Mouse (Mus musculus) T-helper 1 cell (primary cell): Measurements from ENCODE around the gene Klhl2.

Source experiments
- in situ Hi-C: fragments of 300-600 bp; cut with MboI, MseI; formaldehyde crosslinking; loops from one replicate; pipeline ENCODE4 v1.15.1; 2025; ENCODE audit warnings: high pct_unique_total_duplicates

Gene Klhl2

DNA sequence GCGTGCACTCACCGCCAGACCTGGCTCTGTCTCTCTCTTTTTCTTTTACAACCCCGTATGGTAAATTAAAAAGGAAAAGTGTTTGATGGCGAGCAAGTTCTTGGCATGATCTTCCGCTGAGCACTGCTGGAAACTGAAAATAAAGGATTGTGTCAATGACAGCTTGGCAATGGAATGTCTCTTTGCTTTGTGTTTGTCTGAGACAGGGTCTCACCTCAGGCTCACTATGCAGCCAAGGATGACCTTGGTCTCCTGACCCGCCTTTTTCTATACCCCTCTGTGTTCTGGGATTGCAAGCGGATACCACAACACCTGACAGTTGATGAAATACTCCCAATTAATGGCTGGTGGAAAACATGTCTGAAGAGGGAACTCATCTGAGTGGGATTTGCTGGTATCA lies 80.2 kb downstream of the Klhl2 start:
- in situ Hi-C loops = no loop called here

DNA sequence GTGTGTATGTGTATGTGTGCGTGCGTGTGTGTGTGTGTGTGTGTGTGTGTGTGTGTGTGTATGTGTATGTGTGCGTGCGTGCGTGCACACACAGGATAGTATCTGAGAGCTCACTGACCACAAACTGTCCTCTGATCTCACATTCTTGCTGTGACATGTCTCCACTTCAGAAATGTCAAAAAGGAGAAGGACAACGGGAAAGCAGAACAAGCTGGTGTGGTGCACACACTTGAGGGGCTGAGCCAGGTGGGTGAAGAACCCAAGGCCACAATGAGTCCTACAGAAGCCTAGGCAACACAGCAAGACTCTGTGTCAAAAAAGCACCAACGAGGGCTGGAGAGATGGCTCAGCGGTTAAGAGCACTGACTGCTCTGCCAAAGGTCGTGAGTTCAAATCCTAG lies 81.2 kb downstream of the Klhl2 start:
- in situ Hi-C loops = no loop called here

GRCm38 (mm10) chr8:64767047-64767446 lies 82.8 kb downstream of the Klhl2 start:
- in situ Hi-C loops = no loop called here

GRCm38 (mm10) chr8:64764075-64764474 lies 85.7 kb downstream of the Klhl2 start:
- in situ Hi-C loops = no loop called here

GRCm38 (mm10) chr8:64762751-64763150 lies 87.1 kb downstream of the Klhl2 start:
- in situ Hi-C loops = no loop called here

DNA sequence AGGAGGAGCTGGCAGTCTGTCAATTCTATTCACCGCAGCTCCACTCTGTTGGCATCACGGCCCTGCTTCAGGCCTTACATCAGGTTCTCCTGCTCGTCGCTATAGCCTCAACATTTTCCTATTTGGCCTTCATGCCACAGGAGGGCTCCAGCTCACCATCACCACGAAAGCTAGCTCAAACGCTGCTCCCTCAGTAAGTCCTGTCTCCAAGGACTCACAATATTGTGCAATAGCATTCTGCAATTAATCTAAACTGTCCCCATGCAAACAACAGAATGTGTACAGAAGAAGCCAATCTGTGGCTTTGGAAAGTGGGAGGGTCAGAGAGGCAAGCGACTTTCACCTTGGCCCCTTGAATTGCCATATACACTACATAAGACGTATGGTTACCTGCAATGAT lies 88.4 kb downstream of the Klhl2 start:
- in situ Hi-C loops = no loop called here

GRCm38 (mm10) chr8:64757956-64758355 lies 91.9 kb downstream of the Klhl2 start:
- in situ Hi-C loops = no loop called here

DNA sequence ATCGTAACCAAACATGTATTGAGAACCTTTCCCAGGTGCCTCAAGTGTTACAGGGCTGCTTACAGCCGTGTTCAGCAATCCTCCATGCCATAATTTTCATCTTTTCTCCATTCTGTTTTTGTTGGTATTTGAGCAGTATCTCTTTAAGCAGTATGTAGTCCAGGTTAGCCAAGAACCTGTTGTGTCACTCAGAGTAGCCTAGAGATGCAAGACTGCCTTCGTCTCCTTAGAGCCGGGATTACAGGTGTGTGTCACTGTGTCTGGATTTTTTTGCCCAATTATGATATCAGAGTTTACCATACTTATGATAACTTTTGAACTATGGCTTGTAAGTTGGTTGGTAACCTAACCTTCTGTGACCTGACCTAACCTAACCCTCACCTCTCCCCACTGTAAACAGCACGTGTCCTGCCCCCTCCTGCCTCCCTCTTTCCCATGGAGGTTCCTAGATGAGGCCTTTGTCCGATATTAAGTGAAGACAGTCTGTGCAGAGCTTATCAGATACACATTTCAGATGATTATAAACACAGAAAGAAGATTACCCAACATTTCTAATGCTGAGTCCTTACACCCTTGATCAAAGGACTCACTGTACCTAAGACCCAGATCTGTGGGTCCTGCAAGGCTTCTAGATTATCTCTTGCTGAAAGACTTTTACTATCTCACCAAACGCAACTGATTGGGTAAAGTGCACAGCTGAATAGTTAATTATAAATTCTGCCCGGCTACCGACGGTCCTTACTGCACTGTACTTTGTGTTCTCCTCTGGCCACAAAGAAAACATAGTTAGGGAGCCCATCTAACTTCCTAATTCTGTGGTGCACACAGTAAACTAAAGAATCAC lies 103.4 kb downstream of the Klhl2 start:
- in situ Hi-C loops = no loop called here

- in situ Hi-C loops = no loop called here
Measured at GRCm38 (mm10) chr8:64740547-64741211, 109.1 kb downstream of the Klhl2 start.

- in situ Hi-C loops = loop anchor here (5.0 kb wide), 1 partner anchor 203 kb away; no protein-coding TSS in a partner anchor
Measured at GRCm38 (mm10) chr8:64738916-64739315, 110.9 kb downstream of the Klhl2 start.

DNA sequence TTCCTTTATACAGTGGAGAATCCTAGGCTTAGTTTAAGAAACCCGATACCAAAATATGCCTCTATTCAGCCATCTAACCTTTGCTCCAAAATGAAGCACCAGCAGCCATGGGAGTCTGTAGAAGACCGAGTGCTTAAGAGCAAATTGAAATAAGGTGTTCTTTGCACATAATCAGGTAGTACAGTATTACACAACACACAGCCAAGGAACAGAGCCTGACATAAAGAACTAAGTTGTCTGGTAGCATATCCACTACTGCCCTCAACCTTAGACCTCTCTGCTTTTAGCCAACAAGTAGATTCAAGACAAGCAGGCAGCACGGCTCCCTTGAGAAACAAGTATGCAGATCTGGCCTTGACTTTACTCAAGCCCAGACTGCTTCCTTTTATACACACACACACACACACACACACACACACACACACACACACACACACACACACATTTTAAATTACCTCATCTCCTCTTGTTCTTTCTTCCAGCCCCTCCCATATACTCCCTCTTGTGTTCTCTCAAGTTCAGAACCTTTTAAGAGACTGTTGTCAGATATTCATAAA lies 113.0 kb downstream of the Klhl2 start:
- in situ Hi-C loops = loop anchor here (5.0 kb wide), 1 partner anchor 205 kb away; no protein-coding TSS in a partner anchor

DNA sequence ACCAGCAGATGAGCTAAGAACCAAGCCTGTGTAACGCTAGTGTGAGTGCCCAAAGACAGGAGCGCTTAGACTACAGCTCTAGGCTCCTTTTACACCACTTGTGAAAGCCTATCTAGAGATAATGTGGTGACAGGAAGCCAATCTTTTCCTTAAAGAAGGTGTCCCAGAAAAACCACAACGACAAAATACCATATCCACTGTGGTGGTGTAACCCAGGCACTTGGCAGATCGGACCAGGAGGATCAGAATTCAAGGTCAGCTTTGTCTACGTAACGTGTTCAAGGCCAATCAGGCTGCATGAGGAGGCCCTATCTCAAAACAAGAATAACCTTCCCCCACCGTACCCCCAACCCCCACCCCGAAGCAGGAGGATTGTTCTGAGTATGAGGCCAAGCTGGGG lies 114.7 kb downstream of the Klhl2 start:
- in situ Hi-C loops = loop anchor here (5.0 kb wide), 1 partner anchor 207 kb away; no protein-coding TSS in a partner anchor

DNA sequence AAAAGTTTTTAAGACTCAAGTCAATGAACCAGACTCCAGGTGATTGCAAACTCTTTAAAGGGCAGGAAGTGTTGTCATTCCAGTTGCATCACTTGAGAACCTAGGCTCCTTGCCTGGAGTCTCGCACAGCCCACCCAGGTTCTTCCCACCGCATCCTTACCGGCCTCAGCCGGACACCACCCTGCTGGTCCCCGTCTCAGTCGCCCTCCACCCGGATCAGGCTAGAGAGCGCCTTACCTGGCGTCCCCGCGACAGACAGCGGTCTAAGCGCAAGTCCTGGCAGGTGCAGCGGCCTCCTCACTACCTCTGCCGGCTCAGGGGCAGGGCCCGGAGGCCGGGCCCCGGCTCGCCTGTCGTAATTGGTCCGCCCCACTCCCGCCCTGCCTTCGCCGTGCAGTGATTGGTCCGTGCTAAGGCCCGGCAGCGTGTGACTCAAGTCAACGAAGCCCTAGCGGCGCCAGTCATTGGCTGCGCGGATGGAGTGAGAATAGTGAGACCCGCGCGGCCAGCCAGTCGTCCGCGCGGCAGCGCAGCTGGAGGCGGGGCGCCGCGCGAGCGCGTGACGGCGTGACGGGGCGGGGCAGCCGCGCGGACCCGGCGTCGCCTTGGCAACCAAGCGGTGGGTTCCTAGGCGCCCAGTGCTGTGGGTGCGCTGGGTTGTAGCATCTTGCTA lies 116.4 kb downstream of the Klhl2 start, which contains the start of gene Msmo1:
Gene Msmo1, minus strand, starts transcription at position 522 of the 673 bp plus-strand sequence.
- in situ Hi-C loops = no loop called here

DNA sequence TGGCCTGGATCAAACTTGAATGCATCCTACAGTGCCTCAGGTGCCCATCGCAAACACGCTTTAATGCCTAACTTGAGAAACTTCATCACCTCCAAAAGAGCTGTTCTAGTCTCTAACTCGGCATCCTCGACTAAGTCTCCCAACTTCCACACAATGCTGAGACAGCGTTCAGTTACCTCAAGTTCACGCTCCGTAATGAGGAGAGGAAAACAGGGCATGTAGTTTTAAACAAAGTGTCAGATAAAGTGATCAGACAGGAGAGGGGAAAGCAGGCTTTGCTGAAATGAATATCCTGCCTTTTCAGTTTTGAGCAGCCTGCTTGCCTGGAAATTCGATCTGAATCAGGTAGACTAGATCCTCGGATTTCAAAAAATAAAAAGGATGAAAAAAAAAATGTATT lies 117.2 kb downstream of the Klhl2 start:
- in situ Hi-C loops = no loop called here

DNA sequence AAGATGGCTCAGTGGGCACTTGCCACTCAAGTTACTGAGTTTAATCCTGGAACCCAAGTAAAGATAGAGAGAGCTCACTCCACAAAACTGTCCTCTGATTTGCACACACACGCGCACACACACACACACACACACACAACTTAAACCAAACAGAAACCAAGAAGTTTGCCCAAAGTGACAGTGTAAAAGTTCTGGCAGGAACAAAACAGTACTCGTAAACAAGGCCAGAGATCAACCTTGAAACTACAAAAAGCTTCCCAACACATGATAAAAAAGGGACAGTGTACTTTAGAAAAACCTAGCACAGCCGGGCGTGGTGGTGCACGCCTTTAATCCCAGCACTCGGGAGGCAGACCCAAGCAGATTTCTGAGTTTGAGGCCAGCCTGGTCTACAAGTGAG lies 121.7 kb downstream of the Klhl2 start:
- in situ Hi-C loops = no loop called here

GRCm38 (mm10) chr8:64726190-64726695 lies 123.6 kb downstream of the Klhl2 start:
- in situ Hi-C loops = no loop called here

GRCm38 (mm10) chr8:64723206-64723605 lies 126.6 kb downstream of the Klhl2 start:
- in situ Hi-C loops = no loop called here

DNA sequence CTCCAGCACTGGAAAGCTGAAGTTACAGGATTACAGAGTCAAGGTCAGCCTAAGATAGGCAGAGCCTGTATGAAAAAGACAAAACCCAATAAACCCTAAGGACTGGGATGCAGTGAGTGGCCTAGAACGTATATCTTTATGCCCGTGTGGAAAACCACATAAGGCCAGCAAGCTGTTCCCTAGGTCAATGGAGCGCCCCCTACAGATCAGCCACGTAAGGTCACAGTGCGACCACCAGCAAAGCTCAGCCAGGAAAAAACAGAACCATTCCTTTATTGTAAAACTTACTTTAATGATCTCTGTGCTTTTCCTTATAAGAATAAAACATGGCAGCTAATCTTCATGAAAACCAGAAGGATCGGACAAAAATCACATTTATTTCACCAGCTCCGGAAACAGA lies 131.9 kb downstream of the Klhl2 start:
- in situ Hi-C loops = loop anchor here (5.0 to 10.0 kb wide), 2 partner anchors 237 to 1754 kb away; no protein-coding TSS in a partner anchor

DNA sequence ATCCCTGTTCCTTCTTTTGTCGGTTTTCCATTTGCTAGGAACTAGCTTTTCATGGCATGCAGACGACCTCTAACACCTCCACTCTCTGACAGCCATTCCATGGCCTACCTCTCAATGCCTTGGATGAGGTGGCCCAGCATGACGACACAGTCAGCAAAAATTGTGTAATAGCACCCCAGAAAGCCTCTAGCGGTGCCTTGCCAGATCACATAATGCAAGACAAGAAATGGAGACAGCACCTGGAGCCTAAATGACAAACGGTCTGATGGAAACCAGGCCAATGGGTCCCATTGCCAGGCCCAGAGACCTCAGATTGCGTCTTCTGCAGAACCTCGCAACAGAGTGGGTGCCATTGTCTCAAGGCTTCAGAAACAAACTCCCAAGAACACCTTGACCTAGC lies 137.3 kb downstream of the Klhl2 start:
- in situ Hi-C loops = loop anchor here (10.0 kb wide), 1 partner anchor 242 kb away; no protein-coding TSS in a partner anchor

GRCm38 (mm10) chr8:64711544-64711943 lies 138.3 kb downstream of the Klhl2 start:
- in situ Hi-C loops = loop anchor here (10.0 kb wide), 1 partner anchor 243 kb away; no protein-coding TSS in a partner anchor

DNA sequence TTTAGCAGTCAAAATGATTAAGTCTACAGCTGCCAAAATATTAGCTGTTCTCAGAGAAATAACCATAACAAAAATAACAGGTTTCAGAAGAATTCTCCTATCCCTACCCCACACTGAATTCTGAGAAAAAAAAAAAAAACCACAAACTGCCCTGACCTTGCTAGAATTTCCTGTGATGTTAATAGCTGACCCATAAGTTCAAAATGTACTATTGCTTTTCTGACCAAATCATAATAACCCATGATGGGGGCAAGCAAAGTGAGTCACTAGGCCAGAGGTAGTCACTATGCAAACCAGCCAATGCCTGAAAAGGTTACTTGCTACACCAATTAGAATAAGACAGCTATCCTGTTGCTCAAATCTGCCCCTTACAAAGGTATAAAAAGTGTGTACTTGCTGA lies 142.3 kb downstream of the Klhl2 start:
- in situ Hi-C loops = no loop called here
